Mouse (Mus musculus) hematopoietic stem cell, adult 5-6 weeks (primary cell): Measurements from ENCODE around the gene Rufy1. TPM values are rescaled to one million over a fixed set of nuclear protein-coding genes. Genes with fewer than 3 reads are reported as not detected.

Experiments
- ATAC-seq, 2 experiments: fragments of 125-278 bp in 1 of 2; replicated peaks in 1 of 2; 2 replicates each; pipeline ENCODE4 v1.8.0; 2016 to 2017; ENCODE audit warnings: inconsistent platforms in 2 of 2, mild to moderate bottlenecking in 2 of 2, moderate number of reproducible peaks in 2 of 2, low read depth in 1 of 2, moderate TSS enrichment in 1 of 2; ENCODE audit not compliant: low FRiP score in 2 of 2, poor library complexity in 2 of 2, severe bottlenecking in 2 of 2, insufficient read depth in 1 of 2, low TSS enrichment in 1 of 2
- total RNA-seq: library from RNA; stranded (forward); fragments of 172-1452, 232-1000 nt; gene quantifications from 2 replicates; pipeline ENCODE4 v1.2.3, GENCODE M21; 2017

Rufy1 gene
- total RNA-seq, 1 experiment from 2014 or later = 40.5 TPM

- no peak for ATAC-seq
These were observed 39.5 kb downstream of the Rufy1 start for GRCm38 (mm10) chr11:50391272-50391960.

DNA sequence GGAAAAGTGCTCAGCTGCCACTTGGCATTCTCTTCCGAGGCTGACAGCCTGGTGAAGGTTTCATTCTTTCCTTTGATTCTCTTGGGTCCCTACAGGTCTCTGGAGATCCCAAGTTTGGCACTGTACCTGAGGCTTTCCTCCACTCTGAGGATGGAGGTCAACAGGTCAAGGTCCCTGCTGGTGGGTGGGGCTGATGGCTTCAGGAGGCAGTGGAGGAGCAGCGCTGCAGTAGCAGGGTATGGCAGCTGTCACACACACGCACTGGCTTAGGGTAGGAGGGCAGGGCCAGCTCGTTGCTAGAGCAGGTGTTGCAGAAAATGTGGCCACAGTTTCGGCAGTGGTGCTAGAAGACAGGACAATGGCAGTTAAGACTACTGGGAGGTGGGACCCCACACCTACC, 41.3 kb downstream of the Rufy1 start:
- no peak for ATAC-seq

- ATAC-seq = no peak
These were observed 41.9 kb downstream of the Rufy1 start for GRCm38 (mm10) chr11:50389011-50389410.

DNA sequence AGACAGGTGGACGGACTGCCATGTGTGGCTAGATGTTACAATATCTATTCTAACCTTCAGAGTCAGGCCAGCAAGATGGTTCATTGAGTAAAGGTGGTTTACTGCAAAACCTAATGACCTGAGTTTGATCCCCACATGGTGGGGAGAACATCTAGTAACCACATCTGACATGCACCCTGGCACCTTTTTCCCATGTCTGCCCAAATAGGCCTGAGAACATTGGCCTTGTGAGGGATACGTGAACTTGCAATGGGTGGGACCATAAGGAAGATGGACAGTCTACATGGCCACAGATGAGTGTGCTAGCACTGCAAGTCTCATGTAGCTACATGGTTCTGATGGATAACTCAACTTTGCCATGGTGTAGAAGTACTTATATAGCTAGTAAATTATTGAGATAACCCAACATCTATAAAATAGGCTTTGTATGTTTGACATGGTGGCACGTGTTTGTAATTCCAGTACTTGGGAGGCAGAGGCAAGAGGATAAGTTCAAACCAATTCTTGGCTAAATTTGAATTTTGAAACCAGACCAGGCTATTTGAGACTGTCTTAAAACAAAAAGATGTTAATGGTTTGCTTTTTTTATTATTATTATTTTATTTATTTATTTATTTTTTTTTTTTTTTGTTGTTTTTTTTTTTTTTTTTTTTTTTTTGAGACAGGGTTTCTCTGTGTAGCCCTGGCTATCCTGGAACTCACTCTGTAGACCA, 42.6 kb downstream of the Rufy1 start:
- no peak for ATAC-seq

- no peak for ATAC-seq
These were observed 43.2 kb downstream of the Rufy1 start for GRCm38 (mm10) chr11:50387697-50388096.

DNA sequence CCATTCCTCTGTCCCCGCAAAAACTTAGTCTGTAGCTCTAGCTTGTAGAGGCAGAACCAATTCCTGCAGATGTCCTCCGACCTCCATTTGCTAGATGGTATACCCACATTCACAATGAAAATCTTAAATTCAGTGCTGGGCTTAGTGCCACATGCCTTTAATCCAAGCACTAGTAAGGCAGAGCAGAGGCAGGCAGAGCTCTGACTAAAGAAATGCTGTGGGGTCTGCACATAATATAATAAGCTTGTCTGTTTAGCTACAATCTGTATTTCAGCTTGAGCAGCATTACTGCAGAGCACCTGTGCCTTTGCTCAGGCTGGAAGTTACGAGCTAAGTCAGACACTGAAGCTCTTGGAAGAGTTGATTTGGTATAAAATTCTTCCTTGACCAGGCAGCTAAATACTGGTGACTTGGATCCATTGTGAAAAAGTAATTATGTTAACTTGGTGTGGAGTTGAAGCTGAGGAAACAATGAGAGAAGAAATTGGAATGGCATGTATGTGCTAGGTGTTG, 43.7 kb downstream of the Rufy1 start:
- ATAC-seq = no peak

DNA sequence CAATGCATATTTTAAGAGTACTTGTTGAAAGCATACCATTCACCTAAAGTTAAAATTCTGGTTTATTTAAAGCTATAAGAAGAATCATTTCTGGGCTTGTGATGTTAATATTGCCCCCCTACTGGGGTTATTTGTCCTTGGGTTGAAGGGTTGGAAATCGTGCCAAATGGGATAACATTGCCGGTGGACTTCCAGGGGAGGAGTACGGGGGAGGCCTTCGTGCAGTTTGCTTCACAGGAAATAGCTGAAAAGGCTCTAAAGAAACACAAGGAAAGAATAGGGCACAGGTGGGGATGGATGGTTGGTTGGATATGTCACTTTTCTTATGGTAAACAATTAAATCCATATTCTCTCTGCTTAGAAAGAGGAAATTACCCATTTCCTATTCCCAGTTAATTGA, 49.6 kb downstream of the Rufy1 start:
- ATAC-seq = no peak

DNA sequence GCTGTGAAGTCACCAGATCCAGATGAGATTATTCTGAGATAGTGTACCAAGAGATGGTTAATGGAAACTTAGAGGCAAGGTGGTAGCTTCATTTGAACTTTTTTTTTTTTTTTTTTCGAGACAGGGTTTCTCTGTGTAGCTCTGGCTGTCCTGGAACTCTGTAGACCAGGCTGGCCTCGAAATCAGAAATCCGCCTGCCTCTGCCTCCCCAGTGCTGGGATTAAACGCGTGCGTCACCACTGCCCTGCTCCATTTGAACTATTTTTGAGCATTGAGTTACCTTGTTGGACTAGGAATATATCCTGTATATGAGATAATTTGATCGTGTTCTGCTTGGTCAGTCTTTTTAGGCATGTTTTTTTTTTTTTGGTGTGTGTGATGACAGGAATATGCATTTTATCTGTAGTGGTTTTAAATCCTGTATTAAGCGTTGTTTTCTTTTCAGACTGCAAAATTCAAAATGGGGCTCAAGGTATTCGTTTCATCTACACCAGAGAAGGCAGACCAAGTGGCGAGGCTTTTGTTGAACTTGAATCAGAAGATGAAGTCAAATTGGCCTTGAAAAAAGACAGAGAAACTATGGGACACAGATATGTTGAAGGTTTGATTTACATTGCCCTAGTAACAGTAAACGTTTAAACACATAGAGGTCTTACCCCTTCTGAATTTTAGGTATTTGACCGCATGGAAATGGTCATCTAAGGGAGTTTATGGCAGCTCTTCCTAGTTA, 51.7 kb downstream of the Rufy1 start:
- ATAC-seq = no peak

- ATAC-seq = peak; percentile 18 to 22; a peak in 3 of 4 replicates
These were observed 52.8 kb downstream of the Rufy1 start for GRCm38 (mm10) chr11:50377892-50378684.

DNA sequence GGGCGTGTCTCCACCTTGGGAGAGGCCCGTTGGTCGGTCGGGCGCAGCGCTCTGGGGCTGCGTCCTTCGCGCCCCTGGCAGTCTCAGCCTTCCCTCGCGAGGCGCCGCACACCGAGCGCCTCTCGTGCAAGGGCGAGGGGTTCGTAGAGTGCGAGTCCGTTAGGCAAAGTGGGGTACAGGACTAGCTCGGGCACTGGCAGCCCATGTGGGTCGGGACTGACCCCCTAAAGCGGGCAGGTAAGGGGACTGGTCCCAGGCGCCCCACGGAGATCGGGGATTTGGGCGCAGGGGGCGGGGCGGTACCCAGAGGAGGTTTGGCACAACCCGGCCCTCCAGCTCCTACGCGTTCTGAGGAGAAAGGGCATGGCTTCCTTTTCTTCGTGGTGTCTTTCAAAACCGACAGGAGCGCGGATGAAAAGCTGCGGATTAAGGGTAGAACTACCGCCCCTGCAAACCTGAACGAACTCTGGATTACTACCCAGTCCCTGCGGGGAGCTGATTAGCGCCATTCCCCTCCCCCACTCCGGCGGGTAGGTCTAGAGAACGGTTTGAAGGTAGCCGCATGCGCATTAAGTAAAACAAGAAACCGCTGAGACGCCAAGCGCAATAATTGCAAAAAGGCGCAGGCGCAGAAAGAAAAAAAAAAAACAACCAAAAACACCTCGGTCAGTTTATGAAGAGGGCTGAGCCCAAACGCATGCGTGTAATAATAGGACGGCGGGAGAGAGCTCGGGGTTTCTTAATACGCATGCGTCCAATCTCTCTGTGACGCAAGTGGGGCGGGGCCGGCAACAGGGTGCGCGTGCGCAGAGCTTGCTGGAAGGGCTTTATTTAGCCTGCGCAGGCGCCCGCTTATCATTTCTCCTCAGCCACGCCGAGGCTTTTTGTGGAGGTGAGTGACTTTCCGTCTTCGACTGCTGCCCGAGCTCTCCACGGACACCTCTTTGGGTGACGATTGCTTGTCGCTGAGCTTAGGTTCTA, 53.7 kb downstream of the Rufy1 start, which contains the start of gene Hnrnph1:
TSS of gene Hnrnph1 (plus strand) at position 80 of the 981 bp plus-strand sequence.
- peak; percentile 80 to 84 for ATAC-seq

- no peak for ATAC-seq
These were observed 54.7 kb downstream of the Rufy1 start for GRCm38 (mm10) chr11:50376156-50376790.

DNA sequence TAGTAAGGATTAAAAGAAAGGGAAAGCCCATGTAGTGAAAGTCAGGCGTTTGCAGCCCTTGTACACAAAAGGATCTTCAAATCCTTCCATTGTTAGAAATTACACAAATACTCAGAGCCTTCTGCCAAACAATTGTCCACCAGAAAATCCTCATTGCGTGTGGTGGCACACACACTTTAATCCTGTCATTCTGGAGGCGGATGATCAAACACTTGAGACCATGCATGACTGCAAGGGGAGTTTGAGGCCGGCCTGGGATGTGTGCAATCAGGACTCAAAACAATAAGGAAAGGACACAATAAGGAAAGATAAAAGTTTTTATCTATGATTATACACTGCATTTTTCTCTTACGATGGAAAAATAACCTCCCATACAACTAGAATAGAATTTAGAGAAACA, 55.5 kb downstream of the Rufy1 start:
- ATAC-seq = no peak

GRCm38 (mm10) chr11:50374286-50375015, 56.5 kb downstream of the Rufy1 start:
- no peak for ATAC-seq

DNA sequence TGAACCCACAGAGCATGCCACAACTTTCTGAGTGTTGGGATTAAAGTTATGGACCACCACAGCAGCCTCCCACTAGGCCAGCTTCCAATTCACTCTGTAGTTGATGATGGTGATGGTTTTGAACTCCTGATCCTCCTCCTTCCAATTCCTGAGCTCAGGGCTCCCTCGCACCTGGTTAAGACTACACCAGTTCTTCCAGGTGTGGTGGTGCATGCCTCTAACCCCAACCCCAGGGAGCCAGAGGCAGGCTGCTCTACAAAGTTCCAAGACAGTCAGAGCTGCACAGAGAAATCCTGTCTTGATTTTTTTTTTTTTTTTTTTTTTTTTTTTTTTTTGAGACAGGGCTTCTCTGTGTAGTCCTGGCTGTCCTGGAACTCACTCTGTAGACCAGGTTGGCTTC, 57.3 kb downstream of the Rufy1 start:
- no peak for ATAC-seq

GRCm38 (mm10) chr11:50373086-50373485, 57.8 kb downstream of the Rufy1 start:
- ATAC-seq = no peak
